Mouse (Mus musculus) heart, embryonic 12.5 days (tissue): ENCODE results near the gene Rab1b. TPM values are rescaled to one million over a fixed set of nuclear protein-coding genes. Genes with fewer than 3 reads are reported as not detected.
"Not testable (repeated sequence)": the region's sequence is repeated elsewhere in the genome, so short reads cannot be mapped to it uniquely, and the experiment has no call there.

Source experiments
- ATAC-seq: fragments of 200-750 bp; cut with Nextera tagmentation; 2 replicates; pipeline ENCODE4 v1.8.0; 2017; ENCODE audit warnings: moderate TSS enrichment, moderate library complexity; ENCODE audit not compliant: insufficient number of reproducible peaks, low FRiP score
- H3K27ac ChIP-seq: fragments of 300-500 bp; sonication (generic); 2 replicates; pipeline ENCODE4 v1.5.1; 2016; ENCODE audit warnings: mild to moderate bottlenecking, moderate library complexity; ENCODE audit not compliant: poor library complexity, severe bottlenecking
- H3K27me3 ChIP-seq: fragments of 300-500 bp; sonication (generic); replicated peaks from 2 replicates; pipeline ENCODE4 v1.6.1; 2016; ENCODE audit warnings: mild to moderate bottlenecking, moderate library complexity
- H3K36me3 ChIP-seq: fragments of 300-500 bp; sonication (generic); 2 replicates; pipeline ENCODE4 v1.6.1; 2016; ENCODE audit warnings: mild to moderate bottlenecking, moderate library complexity
- H3K4me1 ChIP-seq: fragments of 300-500 bp; sonication (generic); replicated peaks from 2 replicates; pipeline ENCODE4 v1.6.1; 2016; ENCODE audit warnings: mild to moderate bottlenecking
- H3K4me2 ChIP-seq: fragments of 300-500 bp; sonication (generic); 2 replicates; pipeline ENCODE4 v1.6.1; 2016; ENCODE audit warnings: mild to moderate bottlenecking, moderate library complexity
- H3K4me3 ChIP-seq: fragments of 300-500 bp; sonication (generic); 2 replicates; pipeline ENCODE4 v1.5.1; 2016; ENCODE audit warnings: mild to moderate bottlenecking
- H3K9ac ChIP-seq: fragments of 300-500 bp; sonication (generic); 2 replicates; pipeline ENCODE4 v1.6.1; 2016; ENCODE audit warnings: mild to moderate bottlenecking, moderate library complexity
- H3K9me3 ChIP-seq: fragments of 300-500 bp; sonication (generic); replicated peaks from 2 replicates; pipeline ENCODE4 v1.6.1; 2016; ENCODE audit warnings: mild to moderate bottlenecking, moderate library complexity
- WGBS: fragments of 180-500 bp; shearing (Covaris S2); methylation state at CpG from one replicate; pipeline ENCODE4 v1.1.7; 2016; 5-methylcytosine and 5-hydroxymethylcytosine counted together
- polyA plus RNA-seq: library from polyadenylated mRNA; unstranded; fragments of >200 nt; fragmentation: Nextera tagmentation; extraction: Ambion mirVana; gene quantifications from 2 replicates; pipeline ENCODE4 v1.2.1, GENCODE M21; 2016

The Rab1b gene
- 218 and 226 TPM in 2 replicates for polyA plus RNA-seq

DNA sequence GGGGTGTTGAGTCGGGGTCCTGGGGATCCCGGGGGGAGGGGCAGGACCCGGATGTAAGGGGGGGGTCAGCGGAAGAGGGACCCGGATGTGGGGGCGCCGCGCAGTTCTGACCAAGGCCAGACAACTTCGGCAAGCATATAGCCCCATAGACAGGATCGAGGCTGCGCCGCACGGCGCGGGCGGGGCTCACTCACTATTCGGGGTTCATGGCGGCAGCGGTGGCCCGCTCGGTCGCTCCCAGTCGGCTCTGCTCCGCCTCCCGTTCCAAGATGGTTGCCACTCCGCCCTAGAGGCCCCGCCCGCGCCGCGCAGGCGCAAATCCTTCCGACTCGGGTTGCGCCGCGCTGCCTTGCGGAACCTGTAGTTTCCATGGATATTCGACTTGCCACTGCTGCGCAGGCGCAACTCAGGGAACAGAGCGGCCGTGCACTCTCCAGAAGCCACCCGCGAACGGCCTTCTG lies at the start of gene Rab1b:
Gene Rab1b, minus strand, starts transcription at position 342 of the 461 bp plus-strand sequence.
- 0% methylated on average over 44 of the region's 46 CpGs for WGBS
- Histone ChIP-seq H3K27me3 (no peaks in the 10 kb centered on the region), H3K27ac (peak within 1 kb of the TSS; percentile 89), H3K4me2 (peak within 1 kb of the TSS; percentile 81), H3K9ac (peak within 1 kb of the TSS; percentile 87), H3K4me3 (peak within 1 kb of the TSS; percentile 78), H3K9me3 (no peaks in the 10 kb centered on the region), H3K4me1 (peaks cover 29% of the 10 kb centered on the region), H3K36me3 (peaks cover 63% of the 10 kb centered on the region)
- peak; percentile 94 for ATAC-seq

GRCm38 (mm10) chr19:5152261-5152660 lies 45.4 kb upstream of the Rab1b start:
- H3K36me3 ChIP-seq: peaks cover 46% of the 10 kb centered on the region
- WGBS: 85% methylated on average over 6 of the region's 6 CpGs
- no peak overlapping the region for H3K27ac ChIP-seq
- no peaks in the 10 kb centered on the region for H3K9me3 ChIP-seq
- H3K4me1 ChIP-seq: no peaks in the 10 kb centered on the region
- no peak for ATAC-seq
- H3K27me3 ChIP-seq: no peaks in the 10 kb centered on the region
- no peak overlapping the region for H3K4me3 ChIP-seq
- no peak overlapping the region for H3K4me2 ChIP-seq
- no peak overlapping the region for H3K9ac ChIP-seq

DNA sequence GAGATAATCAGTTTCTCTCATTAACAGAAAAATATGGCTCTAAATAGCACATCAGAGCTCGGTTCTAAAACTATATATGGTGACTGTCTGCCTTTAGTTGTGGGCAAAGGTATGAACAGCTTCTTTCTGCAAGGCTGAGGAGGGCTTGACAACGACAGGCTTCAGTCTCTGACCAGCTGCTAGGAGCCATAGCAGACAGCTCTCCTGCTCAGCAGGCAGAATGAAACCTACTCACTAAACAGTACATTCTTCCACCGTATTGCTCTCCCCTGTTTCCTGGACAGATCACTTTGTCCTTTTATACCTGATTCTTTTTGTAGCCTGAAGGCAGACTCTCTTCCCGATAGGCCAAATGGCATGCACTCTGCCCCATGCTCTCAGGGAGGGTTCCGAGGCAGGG lies 44.9 kb upstream of the Rab1b start:
- no peaks in the 10 kb centered on the region for H3K27me3 ChIP-seq
- no peak overlapping the region for H3K27ac ChIP-seq
- no peak overlapping the region for H3K4me2 ChIP-seq
- H3K4me3 ChIP-seq: no peak overlapping the region
- no peak overlapping the region for H3K9ac ChIP-seq
- no peaks in the 10 kb centered on the region for H3K9me3 ChIP-seq
- ATAC-seq: no peak
- H3K36me3 ChIP-seq: peaks cover 47% of the 10 kb centered on the region
- no peaks in the 10 kb centered on the region for H3K4me1 ChIP-seq
- WGBS: 77% methylated on average over 5 of the region's 5 CpGs

GRCm38 (mm10) chr19:5151331-5151730 lies 44.5 kb upstream of the Rab1b start:
- no peak overlapping the region for H3K9ac ChIP-seq
- H3K4me1 ChIP-seq: no peaks in the 10 kb centered on the region
- peaks cover 49% of the 10 kb centered on the region for H3K36me3 ChIP-seq
- H3K9me3 ChIP-seq: no peaks in the 10 kb centered on the region
- H3K4me2 ChIP-seq: no peak overlapping the region
- H3K4me3 ChIP-seq: no peak overlapping the region
- no peak for ATAC-seq
- no peaks in the 10 kb centered on the region for H3K27me3 ChIP-seq
- WGBS: 44% methylated on average over 3 of the region's 3 CpGs
- no peak overlapping the region for H3K27ac ChIP-seq

- Histone ChIP-seq H3K4me1 (no peaks in the 10 kb centered on the region), H3K4me2 (no peak overlapping the region), H3K27me3 (no peaks in the 10 kb centered on the region), H3K4me3 (no peak overlapping the region), H3K36me3 (peaks cover 41% of the 10 kb centered on the region), H3K27ac (no peak overlapping the region), H3K9ac (no peak overlapping the region), H3K9me3 (no peaks in the 10 kb centered on the region)
- WGBS: 88% methylated on average over 6 of the region's 6 CpGs
- no peak for ATAC-seq
These were observed 43.5 kb upstream of the Rab1b start for GRCm38 (mm10) chr19:5150358-5150757.

GRCm38 (mm10) chr19:5149041-5149440 lies 42.2 kb upstream of the Rab1b start:
- not testable (repeated sequence) for H3K27ac ChIP-seq, H3K9me3 ChIP-seq, H3K4me2 ChIP-seq, H3K27me3 ChIP-seq, ATAC-seq, H3K4me3 ChIP-seq, H3K9ac ChIP-seq, H3K4me1 ChIP-seq
- H3K36me3 ChIP-seq: peaks cover 51% of the 10 kb centered on the region
- WGBS: 65% methylated on average over 6 of the region's 6 CpGs

GRCm38 (mm10) chr19:5139640-5140039 lies 32.8 kb upstream of the Rab1b start:
- no peak overlapping the region for H3K4me3 ChIP-seq
- H3K36me3 ChIP-seq: peaks cover 68% of the 10 kb centered on the region
- H3K27ac ChIP-seq: no peak overlapping the region
- no peaks in the 10 kb centered on the region for H3K4me1 ChIP-seq
- ATAC-seq: no peak
- no peaks in the 10 kb centered on the region for H3K9me3 ChIP-seq
- H3K9ac ChIP-seq: no peak overlapping the region
- no peaks in the 10 kb centered on the region for H3K27me3 ChIP-seq
- 1% methylated on average over 2 of the region's 2 CpGs for WGBS
- H3K4me2 ChIP-seq: no peak overlapping the region

DNA sequence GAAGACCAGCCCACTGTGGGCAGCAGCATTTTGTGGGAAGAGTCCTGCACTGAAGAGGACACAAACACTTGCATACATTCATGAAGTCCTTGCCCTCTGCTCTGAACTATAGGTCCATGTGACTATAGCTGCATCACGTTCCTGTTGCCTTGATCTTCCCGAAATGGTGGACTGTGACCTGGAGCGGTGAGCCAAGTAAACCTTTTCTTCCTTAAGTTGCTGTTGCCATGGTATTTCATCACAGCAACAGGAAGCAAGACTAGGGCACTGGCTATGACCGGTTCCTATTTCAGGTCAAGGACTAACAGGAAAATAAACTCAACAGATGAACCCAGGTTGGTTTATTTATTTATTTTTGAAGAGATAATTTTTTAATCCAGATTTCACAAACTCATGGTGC lies 24.4 kb upstream of the Rab1b start:
- no peak overlapping the region for H3K4me3 ChIP-seq
- peaks cover 31% of the 10 kb centered on the region for H3K36me3 ChIP-seq
- no peak overlapping the region for H3K27ac ChIP-seq
- no peaks in the 10 kb centered on the region for H3K27me3 ChIP-seq
- ATAC-seq: no peak
- no peak overlapping the region for H3K4me2 ChIP-seq
- no peak overlapping the region for H3K9ac ChIP-seq
- H3K9me3 ChIP-seq: no peaks in the 10 kb centered on the region
- no peaks in the 10 kb centered on the region for H3K4me1 ChIP-seq
- WGBS: 73% methylated on average over 4 of the region's 4 CpGs

DNA sequence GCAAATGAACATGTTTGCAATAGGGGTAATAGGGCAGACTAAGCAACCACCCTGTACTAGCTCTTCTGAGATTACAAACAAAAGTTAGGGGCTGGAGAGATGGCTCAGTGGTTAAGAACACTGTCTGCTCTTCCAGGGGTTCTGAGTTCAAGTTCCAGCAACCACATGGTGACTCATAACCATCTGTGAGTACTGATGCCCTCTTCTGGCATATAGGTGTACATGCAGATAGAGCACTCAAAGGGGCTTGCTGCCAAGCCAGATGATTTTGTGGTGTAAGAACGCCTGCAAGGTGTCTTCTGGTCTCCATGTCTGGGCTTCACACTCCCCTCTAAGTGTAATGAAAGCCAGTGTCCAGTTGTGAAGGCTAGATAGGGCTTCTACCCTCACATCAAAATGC lies 22.9 kb upstream of the Rab1b start:
- Histone ChIP-seq H3K9me3 (no peaks in the 10 kb centered on the region), H3K4me1 (no peaks in the 10 kb centered on the region), H3K36me3 (peaks cover 20% of the 10 kb centered on the region), H3K9ac (no peak overlapping the region), H3K27ac (no peak overlapping the region), H3K4me2 (no peak overlapping the region), H3K4me3 (no peak overlapping the region), H3K27me3 (no peaks in the 10 kb centered on the region)
- ATAC-seq: no peak
- 54% methylated on average over 1 of the region's 1 CpGs for WGBS

DNA sequence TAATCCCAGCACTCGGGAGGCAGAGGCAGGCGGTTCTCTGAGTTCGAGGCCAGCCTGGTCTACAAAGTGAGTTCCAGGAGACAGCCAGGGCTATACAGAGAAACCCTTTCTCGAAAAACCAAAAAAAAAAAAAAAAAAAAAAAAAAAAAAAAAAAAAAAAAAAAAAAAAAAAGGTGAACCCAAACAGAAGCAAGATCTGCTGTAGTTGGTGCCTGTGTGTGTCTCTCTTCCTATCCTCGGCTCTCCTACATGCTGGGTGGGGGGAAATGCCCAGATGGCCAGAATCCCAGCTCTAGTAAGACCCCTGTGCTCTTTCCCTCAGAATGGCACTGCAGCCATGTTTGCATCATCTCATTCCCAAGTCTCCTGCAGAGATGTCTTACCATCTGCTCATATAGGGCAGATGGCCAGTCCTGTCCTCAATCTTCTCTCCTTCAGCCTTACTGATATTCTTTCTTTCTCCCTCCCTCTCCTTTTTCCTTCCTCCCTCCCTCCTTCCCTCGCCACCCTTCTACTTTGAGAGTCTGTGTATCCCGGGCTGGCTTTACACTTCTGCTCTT lies 17.3 kb upstream of the Rab1b start:
- Histone ChIP-seq H3K27me3 (no peaks in the 10 kb centered on the region), H3K4me1 (peaks cover 8% of the 10 kb centered on the region; the same call in 1 of the 2 replicates), H3K9ac (no peak overlapping the region), H3K4me3 (no peak overlapping the region), H3K4me2 (no peak overlapping the region), H3K9me3 (no peaks in the 10 kb centered on the region), H3K36me3 (no peaks in the 10 kb centered on the region), H3K27ac (no peak overlapping the region)
- ATAC-seq: no peak
- 65% methylated on average over 7 of the region's 7 CpGs for whole genome bisulfite sequencing

- Histone ChIP-seq H3K4me2 (no peak overlapping the region), H3K4me3 (no peak overlapping the region), H3K9ac (no peak overlapping the region), H3K9me3 (no peaks in the 10 kb centered on the region), H3K4me1 (peaks cover 13% of the 10 kb centered on the region; the same call in 1 of the 2 replicates), H3K36me3 (no peaks in the 10 kb centered on the region), H3K27ac (no peak overlapping the region), H3K27me3 (no peaks in the 10 kb centered on the region)
- WGBS: 71% methylated on average over 3 of the region's 3 CpGs
- no peak for ATAC-seq
These were observed 16.4 kb upstream of the Rab1b start for GRCm38 (mm10) chr19:5123241-5123640.

GRCm38 (mm10) chr19:5122492-5122891 lies 15.6 kb upstream of the Rab1b start:
- Histone ChIP-seq H3K4me1 (peaks cover 13% of the 10 kb centered on the region; the same call in 1 of the 2 replicates), H3K36me3 (no peaks in the 10 kb centered on the region), H3K4me2 (no peak overlapping the region), H3K9ac (no peak overlapping the region; the same call in 1 of the 2 replicates), H3K4me3 (no peak overlapping the region), H3K27me3 (no peaks in the 10 kb centered on the region), H3K9me3 (no peaks in the 10 kb centered on the region), H3K27ac (no peak overlapping the region)
- ATAC-seq: no peak
- 31% methylated on average over 10 of the region's 10 CpGs for WGBS
